Mouse (Mus musculus): ENCODE results near the gene Fbxo42. TPM values are rescaled to one million over a fixed set of nuclear protein-coding genes. Genes with fewer than 3 reads are reported as not detected.

Gene Fbxo42
- polyA plus RNA-seq, 1 experiment = 22.1 TPM

DNA sequence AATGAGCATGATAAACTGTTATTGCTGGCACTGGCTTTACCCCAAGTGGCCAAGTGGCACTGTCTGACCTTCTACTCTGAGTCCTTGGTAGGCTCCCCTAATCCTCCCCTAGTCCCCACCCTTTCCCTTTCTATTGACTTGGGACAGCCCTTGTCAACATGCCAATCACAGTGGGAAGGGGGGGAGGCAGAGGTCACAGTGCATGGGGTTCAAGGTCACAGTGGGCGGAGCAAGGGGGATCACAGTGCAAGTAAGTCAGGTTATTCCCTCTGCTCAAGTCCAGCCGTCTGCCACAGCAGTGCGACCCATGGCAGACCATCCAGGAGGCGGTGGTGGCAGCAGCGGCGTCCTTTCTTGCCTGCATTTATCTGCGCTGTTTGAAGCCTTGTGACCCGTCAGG, 32.3 kb upstream of the Fbxo42 start:
- no peaks in the 10 kb centered on the region for H3K4me1 ChIP-seq (ENCODE audit: control insufficient read depth, insufficient read depth, low read length)
- H3K27ac ChIP-seq (ENCODE audit: insufficient read depth, low read length) = no peak overlapping the region
- TF ChIP-seq POLR2A (IDR thresholded peaks at IDR 0.05; ENCODE audit: low read depth, low read length) = no peak
- TF ChIP-seq CTCF (IDR thresholded peaks at IDR 0.05; ENCODE audit: borderline replicate concordance, insufficient read depth, low read length) = no peak
- no peak overlapping the region for H3K4me3 ChIP-seq (ENCODE audit: insufficient read depth, low read length)

DNA sequence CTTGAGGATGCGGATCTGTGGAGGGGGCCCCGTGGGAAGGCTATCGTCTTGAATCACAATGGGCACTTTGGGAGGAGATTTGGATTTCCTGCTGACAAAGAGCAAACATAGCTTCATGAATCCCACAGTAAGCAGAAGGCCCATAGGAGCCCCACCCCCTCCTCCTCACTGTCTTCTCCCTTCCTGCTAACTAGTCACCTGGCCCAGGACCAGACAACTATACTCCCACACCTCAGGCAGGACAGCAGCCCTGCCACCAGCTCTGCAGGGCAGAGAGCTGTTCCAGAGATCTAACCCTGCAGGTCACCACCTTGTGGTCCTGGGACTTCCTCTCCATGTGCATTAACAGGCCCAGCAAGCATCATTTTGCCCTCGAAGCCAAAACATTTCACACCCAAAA, 29.0 kb upstream of the Fbxo42 start:
- no peak overlapping the region for H3K27ac ChIP-seq (ENCODE audit: insufficient read depth, low read length)
- H3K4me3 ChIP-seq (ENCODE audit: insufficient read depth, low read length) = no peak overlapping the region
- no peak for TF ChIP-seq POLR2A (IDR thresholded peaks at IDR 0.05; ENCODE audit: low read depth, low read length)
- TF ChIP-seq CTCF (IDR thresholded peaks at IDR 0.05; ENCODE audit: borderline replicate concordance, insufficient read depth, low read length) = no peak
- H3K4me1 ChIP-seq (ENCODE audit: control insufficient read depth, insufficient read depth, low read length) = no peaks in the 10 kb centered on the region

- Histone ChIP-seq H3K4me3 (ENCODE audit: insufficient read depth, low read length) (no peak overlapping the region), H3K27ac (ENCODE audit: insufficient read depth, low read length) (no peak overlapping the region), H3K4me1 (ENCODE audit: control insufficient read depth, insufficient read depth, low read length) (no peaks in the 10 kb centered on the region)
- TF ChIP-seq POLR2A (IDR thresholded peaks at IDR 0.05; ENCODE audit: low read depth, low read length) = no peak
- TF ChIP-seq CTCF (IDR thresholded peaks at IDR 0.05; ENCODE audit: borderline replicate concordance, insufficient read depth, low read length) = peak; percentile 56; the same call in 1 of the 2 replicates
These were observed 27.0 kb upstream of the Fbxo42 start for GRCm38 (mm10) chr4:141120700-141121099.

GRCm38 (mm10) chr4:141122663-141123062, 25.1 kb upstream of the Fbxo42 start:
- Histone ChIP-seq H3K4me3 (ENCODE audit: insufficient read depth, low read length) (no peak overlapping the region), H3K4me1 (ENCODE audit: control insufficient read depth, insufficient read depth, low read length) (no peaks in the 10 kb centered on the region), H3K27ac (ENCODE audit: insufficient read depth, low read length) (no peak overlapping the region)
- TF ChIP-seq CTCF (IDR thresholded peaks at IDR 0.05; ENCODE audit: borderline replicate concordance, insufficient read depth, low read length) (no peak), POLR2A (IDR thresholded peaks at IDR 0.05; ENCODE audit: low read depth, low read length) (no peak)

- Histone ChIP-seq H3K27ac (ENCODE audit: insufficient read depth, low read length) (no peak overlapping the region), H3K4me3 (ENCODE audit: insufficient read depth, low read length) (no peak overlapping the region), H3K4me1 (ENCODE audit: control insufficient read depth, insufficient read depth, low read length) (no peaks in the 10 kb centered on the region)
- TF ChIP-seq CTCF (IDR thresholded peaks at IDR 0.05; ENCODE audit: borderline replicate concordance, insufficient read depth, low read length) (no peak), POLR2A (IDR thresholded peaks at IDR 0.05; ENCODE audit: low read depth, low read length) (no peak)
These were observed 24.6 kb upstream of the Fbxo42 start for GRCm38 (mm10) chr4:141123065-141123464.

GRCm38 (mm10) chr4:141129190-141129710, 18.5 kb upstream of the Fbxo42 start:
- no peak for TF ChIP-seq CTCF (IDR thresholded peaks at IDR 0.05; ENCODE audit: borderline replicate concordance, insufficient read depth, low read length)
- TF ChIP-seq POLR2A (IDR thresholded peaks at IDR 0.05; ENCODE audit: low read depth, low read length) = no peak
- no peak overlapping the region for H3K27ac ChIP-seq (ENCODE audit: insufficient read depth, low read length)
- H3K4me1 ChIP-seq (ENCODE audit: control insufficient read depth, insufficient read depth, low read length) = peaks cover 18% of the 10 kb centered on the region; the same call in 1 of the 2 replicates
- no peak overlapping the region for H3K4me3 ChIP-seq (ENCODE audit: insufficient read depth, low read length)

- peaks cover 18% of the 10 kb centered on the region; the same call in 1 of the 2 replicates for H3K4me1 ChIP-seq (ENCODE audit: control insufficient read depth, insufficient read depth, low read length)
These were observed 16.9 kb upstream of the Fbxo42 start for GRCm38 (mm10) chr4:141130704-141131342.

DNA sequence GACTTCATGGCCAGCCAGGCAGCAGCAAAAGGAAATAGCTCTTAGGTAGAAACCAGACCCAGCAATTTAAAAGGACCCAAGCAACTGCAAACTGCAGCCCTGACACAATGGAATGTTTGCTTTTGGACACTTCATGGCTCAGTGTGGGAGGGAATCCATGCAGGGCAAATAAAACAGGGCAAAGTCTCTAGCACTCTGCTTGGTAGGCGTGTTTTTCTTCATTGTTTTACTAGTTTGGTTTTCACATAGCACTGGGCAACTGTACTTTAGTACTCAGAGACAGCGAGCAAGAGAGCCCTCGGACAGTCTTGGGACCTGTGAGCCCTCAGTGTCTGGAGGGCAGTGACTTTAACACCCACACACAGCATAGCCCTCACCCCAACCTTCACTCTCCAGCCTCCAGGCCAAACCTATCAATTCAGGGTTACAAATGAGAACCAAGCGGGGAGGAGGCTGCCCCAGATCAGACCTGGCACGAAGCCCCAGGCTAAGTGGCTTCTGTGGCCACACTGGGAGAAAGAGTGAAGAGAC, 16.1 kb upstream of the Fbxo42 start:
- peaks cover 20% of the 10 kb centered on the region; the same call in 1 of the 2 replicates for H3K4me1 ChIP-seq (ENCODE audit: control insufficient read depth, insufficient read depth, low read length)
- H3K27ac ChIP-seq (ENCODE audit: insufficient read depth, low read length) = peak overlapping the region; percentile 28
- no peak overlapping the region for H3K4me3 ChIP-seq (ENCODE audit: insufficient read depth, low read length)
- TF ChIP-seq POLR2A (IDR thresholded peaks at IDR 0.05; ENCODE audit: low read depth, low read length) (no peak), CTCF (IDR thresholded peaks at IDR 0.05; ENCODE audit: borderline replicate concordance, insufficient read depth, low read length) (no peak)

More at GRCm38 (mm10) chr4:141130704-141131342, 16.9 kb upstream of the Fbxo42 start:
- no peak overlapping the region for H3K4me3 ChIP-seq (ENCODE audit: insufficient read depth, low read length)
- no peak overlapping the region for H3K27ac ChIP-seq (ENCODE audit: insufficient read depth, low read length)
- no peak for TF ChIP-seq POLR2A (IDR thresholded peaks at IDR 0.05; ENCODE audit: low read depth, low read length)
- TF ChIP-seq CTCF (IDR thresholded peaks at IDR 0.05; ENCODE audit: borderline replicate concordance, insufficient read depth, low read length) = no peak

GRCm38 (mm10) chr4:141132191-141132590, 15.5 kb upstream of the Fbxo42 start:
- H3K4me1 ChIP-seq (ENCODE audit: control insufficient read depth, insufficient read depth, low read length) = peaks cover 25% of the 10 kb centered on the region; the same call in 1 of the 2 replicates
- TF ChIP-seq CTCF (IDR thresholded peaks at IDR 0.05; ENCODE audit: borderline replicate concordance, insufficient read depth, low read length) (no peak), POLR2A (IDR thresholded peaks at IDR 0.05; ENCODE audit: low read depth, low read length) (no peak)
- H3K27ac ChIP-seq (ENCODE audit: insufficient read depth, low read length) = peak overlapping the region; percentile 28; the same call in 1 of the 2 replicates

GRCm38 (mm10) chr4:141133227-141133626, 14.5 kb upstream of the Fbxo42 start:
- Histone ChIP-seq H3K27ac (ENCODE audit: insufficient read depth, low read length) (no peak overlapping the region), H3K4me1 (ENCODE audit: control insufficient read depth, insufficient read depth, low read length) (peaks cover 25% of the 10 kb centered on the region), H3K4me3 (ENCODE audit: insufficient read depth, low read length) (no peak overlapping the region)
- TF ChIP-seq POLR2A (IDR thresholded peaks at IDR 0.05; ENCODE audit: low read depth, low read length) (no peak), CTCF (IDR thresholded peaks at IDR 0.05; ENCODE audit: borderline replicate concordance, insufficient read depth, low read length) (no peak)

More at GRCm38 (mm10) chr4:141132191-141132590, 15.5 kb upstream of the Fbxo42 start:
- H3K4me3 ChIP-seq (ENCODE audit: insufficient read depth, low read length) = no peak overlapping the region
